Mouse (Mus musculus) kidney, adult 2 months (tissue): ENCODE data around the gene Cntfr. TPM values are rescaled to one million over a fixed set of nuclear protein-coding genes. Genes with fewer than 3 reads are reported as not detected.

ENCODE experiments used
- DNase-seq: peaks from one replicate; pipeline ENCODE4 v3.0.0; 2021
- H3K27ac ChIP-seq: fragments of 200-500 bp; 2 replicates; pipeline ENCODE4 v1.5.1; 2012; ENCODE audit warnings: low read depth, low read length, control low read depth, inconsistent platforms; ENCODE audit not compliant: insufficient read depth
- H3K27me3 ChIP-seq: fragments of 200-500 bp; replicated peaks from 2 replicates; pipeline ENCODE4 v1.6.1; 2012; ENCODE audit warnings: mild to moderate bottlenecking, moderate library complexity, low read length, inconsistent platforms; ENCODE audit not compliant: control insufficient read depth, insufficient read depth
- H3K36me3 ChIP-seq: fragments of 200-500 bp; 2 replicates; pipeline ENCODE4 v1.6.1; 2012; ENCODE audit warnings: mild to moderate bottlenecking, moderate library complexity, low read length, inconsistent platforms; ENCODE audit not compliant: control insufficient read depth, insufficient read depth
- H3K4me1 ChIP-seq: fragments of 200-500 bp; 2 replicates; pipeline ENCODE4 v1.6.1; 2011; ENCODE audit warnings: low read length; ENCODE audit not compliant: control insufficient read depth, insufficient read depth
- H3K4me3 ChIP-seq: fragments of 200-500 bp; 2 replicates; pipeline ENCODE4 v1.5.1; 2011; ENCODE audit warnings: mild to moderate bottlenecking, low read depth, low read length, control low read depth; ENCODE audit not compliant: insufficient read depth
- CTCF ChIP-seq: fragments of 200-500 bp; conservative IDR thresholded peaks from 2 replicates; pipeline ENCODE4 v1.5.1; 2011; ENCODE audit warnings: low read depth, mild to moderate bottlenecking, control low read depth, low read length, moderate library complexity, mixed read lengths; ENCODE audit not compliant: insufficient read depth, insufficient read length
- POLR2A ChIP-seq: fragments of 200-500 bp; IDR thresholded peaks from one replicate; pipeline ENCODE4 v1.6.1; 2011; ENCODE audit warnings: low read depth, low read length, control low read depth
- WGBS: fragments of 180-500 bp; shearing (Covaris S2); methylation state at CpG from one replicate; pipeline ENCODE4 v1.1.7; 2018; 5-methylcytosine and 5-hydroxymethylcytosine counted together
- polyA plus RNA-seq: library from polyadenylated mRNA; depleted of rRNA; stranded (reverse); fragments of >200 nt; gene quantifications from 2 replicates; pipeline ENCODE4 v1.2.3, GENCODE M21; 2012

The Cntfr gene
- polyA plus RNA-seq, 1 experiment: 15.9 TPM

GRCm38 (mm10) chr4:41681947-41682346, 14.9 kb downstream of the Cntfr start:
- Histone ChIP-seq H3K4me1 (no peaks in the 10 kb centered on the region), H3K27ac (no peak overlapping the region), H3K4me3 (no peak overlapping the region), H3K27me3 (no peaks in the 10 kb centered on the region), H3K36me3 (no peaks in the 10 kb centered on the region)
- DNase-seq: no peak
- TF ChIP-seq CTCF (no peak), POLR2A (no peak)
- WGBS: 83% methylated on average over 10 of the region's 10 CpGs

- DNase-seq: no peak
- Histone ChIP-seq H3K27ac (no peak overlapping the region), H3K36me3 (no peaks in the 10 kb centered on the region), H3K4me3 (no peak overlapping the region), H3K27me3 (no peaks in the 10 kb centered on the region), H3K4me1 (peaks cover 5% of the 10 kb centered on the region; the same call in 1 of the 2 replicates)
- 82% methylated on average over 4 of the region's 4 CpGs for WGBS
- TF ChIP-seq POLR2A: no peak
Observed at GRCm38 (mm10) chr4:41681176-41681575, 15.7 kb downstream of the Cntfr start.

GRCm38 (mm10) chr4:41679291-41679690, 17.6 kb downstream of the Cntfr start:
- DNase-seq: no peak
- Histone ChIP-seq H3K4me1 (peaks cover 5% of the 10 kb centered on the region; the same call in 1 of the 2 replicates), H3K36me3 (no peaks in the 10 kb centered on the region), H3K4me3 (no peak overlapping the region), H3K27me3 (no peaks in the 10 kb centered on the region), H3K27ac (no peak overlapping the region)
- 82% methylated on average over 1 of the region's 2 CpGs for WGBS
- TF ChIP-seq CTCF: no peak
- no peak for TF ChIP-seq POLR2A

- no peak for TF ChIP-seq POLR2A
- TF ChIP-seq CTCF: no peak
- no peaks in the 10 kb centered on the region for H3K36me3 ChIP-seq
- peaks cover 5% of the 10 kb centered on the region; the same call in 1 of the 2 replicates for H3K4me1 ChIP-seq
- peak; percentile 29 for DNase-seq
- WGBS: 64% methylated on average over 6 of the region's 6 CpGs
- no peak overlapping the region for H3K4me3 ChIP-seq
- no peak overlapping the region for H3K27ac ChIP-seq
- no peaks in the 10 kb centered on the region for H3K27me3 ChIP-seq
Observed at GRCm38 (mm10) chr4:41678863-41679262, 18.0 kb downstream of the Cntfr start.

GRCm38 (mm10) chr4:41677006-41677629, 19.8 kb downstream of the Cntfr start:
- 41% methylated on average over 12 of the region's 13 CpGs for WGBS
- Histone ChIP-seq H3K27ac (no peak overlapping the region), H3K4me3 (no peak overlapping the region), H3K27me3 (no peaks in the 10 kb centered on the region), H3K36me3 (no peaks in the 10 kb centered on the region), H3K4me1 (peaks cover 5% of the 10 kb centered on the region; the same call in 1 of the 2 replicates)
- TF ChIP-seq CTCF: no peak
- no peak for TF ChIP-seq POLR2A
- DNase-seq: peak; percentile 32

GRCm38 (mm10) chr4:41676248-41677005, 20.5 kb downstream of the Cntfr start:
- H3K4me1 ChIP-seq: peaks cover 5% of the 10 kb centered on the region; the same call in 1 of the 2 replicates
- no peak for TF ChIP-seq CTCF
- no peak for TF ChIP-seq POLR2A
- DNase-seq: no peak
- H3K4me3 ChIP-seq: no peak overlapping the region
- no peaks in the 10 kb centered on the region for H3K27me3 ChIP-seq
- H3K36me3 ChIP-seq: no peaks in the 10 kb centered on the region
- no peak overlapping the region for H3K27ac ChIP-seq
- WGBS: 57% methylated on average over 17 of the region's 17 CpGs

- Histone ChIP-seq H3K36me3 (no peaks in the 10 kb centered on the region), H3K4me1 (peaks cover 5% of the 10 kb centered on the region; the same call in 1 of the 2 replicates), H3K27ac (no peak overlapping the region), H3K4me3 (no peak overlapping the region), H3K27me3 (no peaks in the 10 kb centered on the region)
- WGBS: 83% methylated on average over 19 of the region's 19 CpGs
- DNase-seq: no peak
- TF ChIP-seq POLR2A (no peak), CTCF (no peak)
Observed at GRCm38 (mm10) chr4:41673186-41673585, 23.7 kb downstream of the Cntfr start.
